Mouse (Mus musculus): ENCODE data around the gene Pbrm1.
A peak's percentile ranks its signal among the peaks of the same experiment; 100 is the strongest.

The Pbrm1 gene

GRCm38 (mm10) chr14:31134015-31135000, 115.4 kb downstream of the Pbrm1 start:
- DNase-seq = peak; percentile 61

- DNase-seq = no peak
Measured at GRCm38 (mm10) chr14:31135495-31136410, 116.8 kb downstream of the Pbrm1 start.

- no peak for DNase-seq
Measured at GRCm38 (mm10) chr14:31136411-31137280, 117.7 kb downstream of the Pbrm1 start.

GRCm38 (mm10) chr14:31137281-31137595, 118.3 kb downstream of the Pbrm1 start:
- DNase-seq = no peak

- DNase-seq = peak; percentile 58
Measured at GRCm38 (mm10) chr14:31137791-31138190, 118.9 kb downstream of the Pbrm1 start.

GRCm38 (mm10) chr14:31138219-31138896, 119.4 kb downstream of the Pbrm1 start:
- no peak for DNase-seq

- peak; percentile 84 for DNase-seq
Measured at GRCm38 (mm10) chr14:31138897-31139429, 120.0 kb downstream of the Pbrm1 start.

- DNase-seq = no peak
Measured at GRCm38 (mm10) chr14:31139666-31140065, 120.7 kb downstream of the Pbrm1 start.

GRCm38 (mm10) chr14:31140141-31140540, 121.2 kb downstream of the Pbrm1 start:
- no peak for DNase-seq

- DNase-seq = no peak
Measured at GRCm38 (mm10) chr14:31141011-31141410, 122.1 kb downstream of the Pbrm1 start.

- DNase-seq = no peak
Measured at GRCm38 (mm10) chr14:31145694-31146093, 126.8 kb downstream of the Pbrm1 start.

- DNase-seq = no peak
Measured at GRCm38 (mm10) chr14:31160196-31161150, 141.5 kb downstream of the Pbrm1 start.

GRCm38 (mm10) chr14:31161191-31161590, 142.3 kb downstream of the Pbrm1 start:
- DNase-seq = no peak

GRCm38 (mm10) chr14:31161638-31162037, 142.7 kb downstream of the Pbrm1 start:
- DNase-seq = no peak

- no peak for DNase-seq
Measured at GRCm38 (mm10) chr14:31164067-31164466, 145.1 kb downstream of the Pbrm1 start.

- DNase-seq = no peak
Measured at GRCm38 (mm10) chr14:31165010-31165409, 146.1 kb downstream of the Pbrm1 start.

GRCm38 (mm10) chr14:31165458-31165857, 146.5 kb downstream of the Pbrm1 start:
- no peak for DNase-seq

GRCm38 (mm10) chr14:31165991-31166630, 147.2 kb downstream of the Pbrm1 start:
- DNase-seq = peak; percentile 59

GRCm38 (mm10) chr14:31166827-31167226, 147.9 kb downstream of the Pbrm1 start:
- no peak for DNase-seq

GRCm38 (mm10) chr14:31168425-31168824, 149.5 kb downstream of the Pbrm1 start, which contains the start of gene Stab1:
Stab1 (minus strand) TSS chr14:31168641.
- DNase-seq = peak; percentile 72

All from lung, postnatal 10 days (tissue).